Mouse (Mus musculus) right cerebral cortex, adult 2 months (tissue): ENCODE data around the gene Ubqln4.
"Not testable (repeated sequence)": the region's sequence is repeated elsewhere in the genome, so short reads cannot be mapped to it uniquely, and the experiment has no call there.

Source experiments
- DNase-seq, 2 experiments: peaks; one replicate each; pipeline ENCODE4 v3.0.0; 2021 to 2022; ENCODE audit warnings: low spot score in 2 of 2

Gene Ubqln4

GRCm38 (mm10) chr3:88596547-88596946, 43.0 kb downstream of the Ubqln4 start:
- not testable (repeated sequence) for DNase-seq

- DNase-seq = no peak
These were observed 48.9 kb downstream of the Ubqln4 start for GRCm38 (mm10) chr3:88602466-88602865.

- peak; percentile 60 to 62 for DNase-seq
These were observed 50.2 kb downstream of the Ubqln4 start for GRCm38 (mm10) chr3:88603714-88604161.

GRCm38 (mm10) chr3:88604863-88605262, 51.3 kb downstream of the Ubqln4 start:
- DNase-seq = no peak

GRCm38 (mm10) chr3:88605666-88606065, 52.1 kb downstream of the Ubqln4 start, which contains the start of gene Arhgef2:
TSS of gene Arhgef2 (plus strand) at chr3:88605966.
- DNase-seq = not testable (repeated sequence)

- peak; percentile 93 to 94 for DNase-seq
These were observed 53.7 kb downstream of the Ubqln4 start for GRCm38 (mm10) chr3:88607065-88607757.

- no peak for DNase-seq
These were observed 54.2 kb downstream of the Ubqln4 start for GRCm38 (mm10) chr3:88607758-88608138.

GRCm38 (mm10) chr3:88609066-88609465, 55.5 kb downstream of the Ubqln4 start:
- DNase-seq = no peak

- no peak for DNase-seq
These were observed 60.9 kb downstream of the Ubqln4 start for GRCm38 (mm10) chr3:88614418-88614817.

- DNase-seq = no peak
These were observed 61.6 kb downstream of the Ubqln4 start for GRCm38 (mm10) chr3:88615117-88615516.

- DNase-seq = no peak
These were observed 62.4 kb downstream of the Ubqln4 start for GRCm38 (mm10) chr3:88615902-88616391.

- DNase-seq = no peak
These were observed 63.5 kb downstream of the Ubqln4 start for GRCm38 (mm10) chr3:88616951-88617500.

- no peak for DNase-seq
These were observed 64.7 kb downstream of the Ubqln4 start for GRCm38 (mm10) chr3:88618074-88618871.
